Mouse (Mus musculus) kidney, adult 2 months (tissue): ENCODE results near the gene Nup153.

ENCODE experiments used
- CTCF ChIP-seq: fragments of 200-500 bp; conservative IDR thresholded peaks from 2 replicates; pipeline ENCODE4 v1.5.1; 2011; ENCODE audit warnings: low read depth, mild to moderate bottlenecking, control low read depth, low read length, moderate library complexity, mixed read lengths; ENCODE audit not compliant: insufficient read depth, insufficient read length
- POLR2A ChIP-seq: fragments of 200-500 bp; IDR thresholded peaks from one replicate; pipeline ENCODE4 v1.6.1; 2011; ENCODE audit warnings: low read depth, low read length, control low read depth

GRCm38 (mm10) chr13:46632796-46633195 is 94.9 kb downstream of the Nup153 start:
- no peak for TF ChIP-seq CTCF
- no peak for TF ChIP-seq POLR2A
